Mouse (Mus musculus): Measurements from ENCODE around the gene Wdr5.

Gene Wdr5

DNA sequence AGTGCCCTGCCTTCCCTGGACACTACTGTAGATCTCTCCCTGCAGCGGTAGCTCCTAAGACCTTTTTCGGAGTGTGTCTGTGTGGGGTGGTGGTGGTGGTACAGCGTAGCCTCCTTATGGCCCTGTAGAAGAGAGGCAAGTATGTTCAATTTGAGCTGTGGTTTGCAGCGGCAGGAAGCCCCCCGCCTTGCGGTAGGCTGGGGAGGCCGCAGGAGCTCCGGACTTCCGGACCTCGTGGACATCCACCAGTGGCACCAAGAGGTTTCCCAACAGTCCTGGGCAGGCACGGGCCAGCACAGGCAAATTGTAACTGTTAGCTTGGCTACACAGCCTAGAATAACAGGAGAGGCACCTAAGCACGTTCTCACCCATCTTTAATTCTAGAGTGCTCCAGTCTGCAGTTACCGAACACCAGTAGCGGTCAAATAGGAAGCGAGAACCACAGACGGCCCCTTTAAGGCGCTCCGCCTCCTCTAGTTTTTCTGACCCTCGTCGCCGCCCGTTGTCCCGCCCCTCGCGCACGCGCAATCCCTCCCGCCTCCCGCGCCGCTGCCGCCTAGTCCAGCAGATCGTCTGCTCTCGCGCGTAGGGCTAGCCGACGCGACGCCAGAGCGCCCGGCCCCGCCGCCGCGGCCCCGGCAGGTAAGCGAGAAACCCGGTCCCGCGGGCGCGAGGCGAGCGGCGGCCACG, at the start of gene Wdr5:
Gene Wdr5 (plus strand): TSS at position 519 of the 690 bp plus-strand sequence.
- DNase-seq: peak; percentile 97

DNA sequence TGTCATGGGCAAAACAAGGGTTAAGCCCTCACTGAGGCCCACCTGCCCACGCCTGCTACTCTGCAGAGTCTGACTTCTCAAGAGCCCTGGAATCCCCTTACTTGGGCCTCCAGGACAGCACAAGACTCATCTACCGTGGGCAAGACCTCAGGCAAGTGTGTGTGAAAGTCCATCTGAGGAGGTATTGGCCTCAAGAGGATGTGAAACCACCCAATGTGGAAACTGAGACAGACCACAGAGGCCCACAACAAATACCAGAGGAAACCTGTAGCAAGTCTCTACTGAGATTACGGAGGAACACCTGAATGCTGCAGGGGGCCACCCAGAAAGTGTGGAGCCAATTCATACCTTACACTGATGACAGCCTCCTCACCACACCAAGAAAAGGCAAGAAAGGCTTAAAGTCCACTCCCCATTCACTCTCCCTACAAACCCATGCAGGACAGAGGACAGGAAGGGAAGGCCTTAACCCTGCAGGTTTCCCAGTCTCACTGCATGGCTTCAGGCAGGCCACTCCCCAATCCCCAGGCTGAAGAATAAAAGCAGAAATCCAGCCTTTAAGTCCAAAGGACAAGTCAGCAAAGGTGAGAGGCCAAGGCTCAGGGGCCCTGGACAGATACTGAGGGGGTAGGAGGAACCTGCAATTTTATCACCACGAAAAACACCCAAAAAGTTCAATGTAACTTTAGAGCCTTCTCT, 45.5 kb upstream of the Wdr5 start:
- no peak for DNase-seq

DNA sequence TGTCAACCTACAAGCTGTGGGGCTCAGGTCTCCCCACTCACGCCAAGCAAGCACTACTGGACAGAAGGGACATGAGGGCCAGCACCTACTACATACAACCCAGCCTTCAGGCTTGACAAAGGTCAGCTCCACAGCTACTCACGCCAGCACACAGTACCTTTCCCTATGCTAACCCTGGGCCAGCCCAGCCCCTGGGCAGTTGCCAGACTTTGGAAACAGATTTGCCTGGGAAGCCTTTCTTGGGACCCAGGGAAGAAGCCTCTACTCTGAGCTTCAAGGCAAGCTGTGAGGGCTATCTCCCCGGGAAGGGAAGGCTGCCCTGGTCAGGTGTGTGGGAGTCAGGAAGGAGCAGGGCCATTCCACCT, 45.0 kb upstream of the Wdr5 start:
- DNase-seq: peak; percentile 68

DNA sequence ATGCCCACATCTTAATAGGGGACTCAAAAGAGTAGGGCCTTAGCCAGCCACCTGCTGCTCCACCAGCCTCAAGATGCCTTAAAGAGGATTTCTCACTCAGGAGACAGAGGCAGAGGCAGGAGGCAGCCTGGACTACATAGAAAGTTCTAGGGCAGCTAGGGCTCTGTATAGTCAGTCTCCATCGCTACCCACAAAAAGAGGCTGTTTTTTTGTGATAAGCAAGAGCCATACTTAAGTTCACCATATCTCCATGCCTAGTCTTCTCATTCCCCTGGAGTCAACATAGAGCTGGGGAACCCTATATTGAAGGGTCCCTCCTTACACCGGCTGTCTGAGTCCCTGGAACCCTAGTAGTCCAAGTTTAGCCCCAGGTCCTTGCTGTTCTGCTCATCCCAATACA, 44.4 kb upstream of the Wdr5 start:
- no peak for DNase-seq

DNA sequence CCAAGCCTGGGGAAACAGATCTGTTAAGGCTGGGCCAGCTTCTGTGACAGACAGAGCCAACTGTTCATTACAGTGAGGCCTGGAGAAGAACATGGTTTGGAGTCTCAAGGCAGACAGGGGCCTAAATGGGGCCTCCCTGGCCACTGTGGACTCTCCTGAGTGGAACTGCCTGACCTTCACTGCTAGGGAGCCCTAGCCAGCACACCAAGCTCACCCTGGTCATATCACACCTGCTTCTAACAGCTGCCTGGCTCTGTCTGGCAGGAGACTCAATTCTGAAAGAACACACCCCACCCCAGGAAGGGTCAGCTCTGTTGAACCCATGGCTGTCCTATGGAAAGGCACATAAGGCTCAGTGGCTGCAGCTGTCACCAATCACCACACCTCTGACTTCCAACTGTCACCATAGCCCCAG, 43.8 kb upstream of the Wdr5 start:
- no peak for DNase-seq

DNA sequence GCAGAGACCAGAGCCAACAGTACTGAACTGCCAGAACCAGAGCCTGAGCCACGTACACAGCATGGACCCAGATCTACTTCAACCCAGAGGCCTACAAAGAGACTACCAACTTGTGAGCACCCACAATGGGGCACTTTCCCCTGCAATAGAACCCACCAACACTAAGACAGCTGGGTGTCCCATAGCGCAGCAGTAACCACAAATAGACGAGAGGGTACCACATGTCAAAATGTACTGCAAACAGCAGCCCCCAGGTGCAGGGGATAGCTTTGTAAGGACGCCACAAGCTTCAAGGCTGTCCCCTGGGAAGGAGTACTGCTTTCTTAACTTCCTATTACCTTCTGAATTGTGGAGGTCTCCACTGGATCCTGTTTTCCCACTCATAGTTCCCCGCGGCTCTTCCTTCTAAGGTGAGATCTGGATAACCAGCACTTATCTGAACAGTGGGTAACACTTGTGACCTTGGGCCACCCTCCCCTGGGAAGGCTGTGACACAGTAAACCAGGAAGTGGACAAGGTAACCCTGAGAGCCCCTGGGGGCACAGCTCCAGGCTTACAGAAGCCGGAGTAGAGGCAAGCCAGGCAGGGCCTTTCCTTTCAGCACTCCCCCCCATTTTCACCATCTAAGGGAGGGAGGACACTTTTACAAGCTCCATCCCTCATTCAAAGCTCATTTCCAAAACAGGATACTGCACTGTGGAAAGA, 41.7 kb upstream of the Wdr5 start:
- no peak for DNase-seq

- DNase-seq: no peak
Measured at GRCm38 (mm10) chr2:27473911-27474310, 41.0 kb upstream of the Wdr5 start.

DNA sequence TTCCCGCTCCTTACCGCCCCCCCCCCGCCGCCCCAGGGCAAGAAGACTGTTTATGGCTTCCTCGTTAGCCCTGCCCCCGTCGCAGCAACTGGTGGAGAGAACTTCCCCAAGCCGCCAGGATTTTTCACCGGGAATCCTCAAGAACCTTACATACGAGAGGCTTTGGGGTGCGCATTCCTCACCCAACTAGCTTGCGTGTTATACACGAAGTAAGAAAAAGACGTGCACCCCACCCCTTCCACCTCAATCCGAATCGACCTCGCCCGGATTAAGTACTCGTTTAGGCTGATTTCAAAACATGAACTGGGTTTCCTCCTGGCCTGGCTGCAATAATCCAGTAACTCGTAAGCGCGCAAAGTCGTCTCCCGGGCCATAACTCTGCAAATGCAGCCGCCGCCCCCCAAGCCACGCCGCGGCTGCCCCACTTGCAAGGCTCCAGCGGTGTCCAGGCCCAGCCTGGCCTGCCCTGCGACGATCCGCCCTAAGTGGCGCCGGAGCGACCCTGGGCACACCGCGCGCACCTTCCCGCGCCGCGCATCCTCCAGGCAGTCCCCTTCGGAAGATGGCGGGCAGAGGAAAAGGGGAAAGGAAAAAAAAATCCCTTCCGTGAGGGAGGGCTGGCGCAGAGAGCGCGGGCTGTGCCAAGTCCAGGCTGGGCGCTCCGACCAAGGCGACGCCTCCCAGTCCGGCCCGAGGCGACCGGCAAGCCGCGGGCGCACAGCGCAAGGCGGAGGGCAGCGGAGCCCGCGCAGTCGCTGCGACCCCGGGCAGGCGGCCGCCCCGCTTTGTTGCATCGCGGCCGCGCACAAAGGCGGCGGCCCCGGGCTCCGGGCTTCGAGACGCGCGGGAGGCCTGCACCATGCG, 40.1 kb upstream of the Wdr5 start:
- no peak for DNase-seq

- peak; percentile 91 for DNase-seq
Measured at GRCm38 (mm10) chr2:27475495-27476302, 39.3 kb upstream of the Wdr5 start.

DNA sequence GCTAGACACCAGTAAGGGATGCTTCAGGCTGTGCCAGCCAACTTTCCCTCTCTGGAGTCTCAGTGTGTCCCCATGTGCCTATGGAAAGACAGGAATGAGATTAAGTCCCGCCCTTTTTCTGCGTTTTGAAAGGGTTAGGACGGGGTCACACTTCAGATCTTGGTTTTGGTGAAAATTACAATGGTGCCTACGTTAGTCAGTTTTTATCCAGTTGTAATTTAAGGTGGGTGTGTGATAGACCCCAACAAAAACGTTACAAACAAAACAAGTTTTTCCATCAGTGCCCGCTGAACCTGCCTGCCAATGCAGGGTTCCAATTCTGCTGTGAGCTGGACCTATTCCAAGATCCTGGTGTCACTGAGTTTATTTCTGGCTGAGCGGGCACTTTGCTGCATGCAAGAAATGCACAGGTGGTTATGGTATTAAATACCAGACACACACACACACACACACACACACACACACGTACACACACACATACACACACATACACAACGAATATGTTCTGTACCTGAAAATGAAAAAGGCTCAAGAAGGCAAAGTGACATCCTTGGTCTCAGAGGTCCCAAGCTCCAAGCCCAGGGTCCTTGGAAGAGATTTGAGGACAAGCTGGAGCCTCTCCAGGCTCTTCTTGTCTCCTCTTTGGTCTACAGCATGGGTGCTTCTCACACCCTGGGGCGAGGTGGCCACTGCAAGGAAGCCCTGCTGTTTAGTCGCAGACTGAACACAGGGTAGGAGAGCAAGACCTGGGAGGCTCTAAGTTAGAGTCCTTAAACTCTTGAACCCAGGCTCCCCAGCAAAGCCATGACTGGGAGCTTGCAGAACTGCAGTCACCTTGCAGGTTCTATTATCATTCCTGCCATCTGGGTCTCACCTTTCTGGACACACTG, 38.4 kb upstream of the Wdr5 start:
- no peak for DNase-seq

GRCm38 (mm10) chr2:27479821-27480220, 35.1 kb upstream of the Wdr5 start:
- DNase-seq: no peak

DNA sequence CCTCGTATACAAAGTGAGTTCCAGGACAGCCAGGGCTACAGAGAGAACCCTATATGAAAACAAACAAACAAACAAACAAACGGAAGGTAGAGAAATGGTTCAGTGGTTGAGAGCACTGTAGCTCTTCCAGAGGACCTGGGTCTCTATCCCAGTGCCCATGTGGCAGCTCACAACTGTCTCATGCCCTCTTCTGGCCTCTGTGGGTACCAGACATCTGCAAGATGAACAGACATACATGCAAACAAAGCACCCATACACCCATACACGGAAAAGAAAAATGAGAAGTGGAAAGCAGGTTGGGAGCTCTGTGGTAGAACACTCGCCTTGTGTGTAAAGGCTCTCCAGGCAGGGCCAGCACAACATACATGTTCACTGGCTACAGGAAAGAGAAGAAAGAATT, 34.6 kb upstream of the Wdr5 start:
- DNase-seq: no peak

- no peak for DNase-seq
Measured at GRCm38 (mm10) chr2:27482265-27482861, 32.6 kb upstream of the Wdr5 start.

- no peak for DNase-seq
Measured at GRCm38 (mm10) chr2:27486725-27487124, 28.2 kb upstream of the Wdr5 start.

GRCm38 (mm10) chr2:27487336-27488049, 27.5 kb upstream of the Wdr5 start:
- no peak for DNase-seq

DNA sequence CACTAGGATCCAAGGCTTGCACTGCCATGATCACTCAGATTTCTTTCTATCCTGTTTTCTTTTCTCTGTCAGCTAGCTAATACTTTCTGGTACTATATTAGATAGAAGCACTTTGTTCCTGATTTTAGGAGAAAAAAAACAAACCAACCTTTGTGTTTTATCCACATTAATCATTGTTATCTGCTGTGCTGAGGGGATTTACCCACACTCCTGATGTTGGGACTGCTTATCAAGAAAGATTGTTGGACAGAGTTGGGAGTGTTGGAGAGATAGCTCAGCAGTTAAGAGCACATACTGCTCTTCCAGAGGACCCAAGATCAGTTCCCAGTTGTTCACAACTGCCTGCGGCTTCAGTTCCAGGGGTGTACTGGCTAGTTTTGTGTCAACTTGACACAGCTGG, 26.6 kb upstream of the Wdr5 start:
- DNase-seq: no peak

GRCm38 (mm10) chr2:27490939-27491338, 24.0 kb upstream of the Wdr5 start:
- DNase-seq: no peak

- no peak for DNase-seq
Measured at GRCm38 (mm10) chr2:27493971-27494370, 21.0 kb upstream of the Wdr5 start.

DNA sequence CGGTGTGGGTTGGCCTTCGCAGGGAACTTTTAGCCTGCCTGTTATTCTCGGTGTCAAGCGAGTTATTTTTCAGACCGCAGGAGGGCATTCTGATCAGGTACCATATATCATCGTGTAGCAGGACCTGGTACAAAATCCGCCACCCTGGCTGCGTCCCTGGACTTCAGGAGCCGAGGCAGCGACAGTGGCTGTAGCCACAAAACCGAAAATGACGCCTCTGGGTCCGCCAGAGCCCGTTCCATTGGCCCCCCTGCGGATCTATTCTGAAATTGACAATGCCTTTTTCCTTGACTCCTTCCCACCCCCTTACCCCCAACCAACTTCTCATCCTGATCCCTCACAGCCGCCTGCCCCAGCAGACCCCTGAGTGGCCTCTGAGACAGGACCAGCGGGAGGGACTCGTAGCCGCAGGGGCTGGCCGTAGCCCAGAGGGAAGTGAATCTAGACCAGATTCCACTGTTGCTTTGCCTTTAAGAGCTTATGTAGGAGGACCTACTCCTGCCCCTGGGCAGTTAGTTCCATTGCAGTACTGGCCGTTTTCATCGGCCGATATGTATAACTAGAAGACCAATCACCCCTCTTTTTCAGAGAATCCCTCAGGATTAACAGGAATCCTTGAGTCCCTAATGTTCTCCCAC, 18.4 kb upstream of the Wdr5 start:
- DNase-seq: no peak

Data from kidney, adult 18-20 months (tissue).